Mouse (Mus musculus) bone marrow macrophage, adult 2 months (primary cell): ENCODE data around the gene Gcgr.

Experiments used
- CTCF ChIP-seq: IDR thresholded peaks from 2 replicates; pipeline ENCODE4 v1.5.1; 2012; ENCODE audit warnings: low read depth, mild to moderate bottlenecking, low read length, moderate library complexity
- POLR2A ChIP-seq: IDR thresholded peaks from 2 replicates; pipeline ENCODE4 v1.6.1; 2012; ENCODE audit warnings: mild to moderate bottlenecking, low read depth, low read length, borderline replicate concordance

DNA sequence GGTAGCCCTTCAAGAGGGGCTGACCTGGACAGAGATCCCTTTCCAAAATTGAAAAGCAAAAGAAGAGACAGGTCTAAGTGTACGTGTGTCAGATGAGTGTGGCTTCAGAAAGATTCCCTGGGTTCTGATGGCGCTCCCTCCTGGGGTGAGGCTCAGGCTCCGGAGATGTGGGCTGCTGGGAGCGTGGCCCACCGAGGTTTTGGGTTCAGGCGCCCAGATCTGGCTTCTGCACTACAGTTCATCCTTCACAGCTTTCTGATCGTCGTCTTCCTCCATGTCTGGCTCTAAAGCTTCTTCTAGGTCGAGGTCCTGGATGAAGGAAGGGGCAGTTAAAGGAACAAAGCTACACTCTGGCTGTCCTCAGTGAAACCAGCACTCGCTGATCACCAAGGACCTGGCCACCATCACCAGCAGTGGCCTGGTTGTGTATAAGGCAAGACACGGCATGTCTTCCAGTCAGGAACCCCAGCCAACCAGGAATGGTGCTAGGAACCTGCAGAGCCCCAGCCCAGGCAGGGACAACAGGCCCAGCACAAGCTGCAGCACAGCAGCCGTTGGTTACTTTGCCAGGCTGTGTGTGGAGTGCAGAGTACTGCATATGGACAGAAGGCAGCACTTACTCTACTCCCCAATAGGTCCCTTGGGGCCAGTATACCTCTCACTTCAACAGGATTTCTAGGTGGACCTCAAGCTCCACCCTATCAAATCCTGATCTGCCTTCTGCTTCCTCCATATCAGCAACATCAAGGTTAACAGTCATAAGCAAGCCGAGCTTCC lies 30.6 kb downstream of the Gcgr start:
- TF ChIP-seq CTCF (no peak), POLR2A (no peak)
